Mouse (Mus musculus): ENCODE data around the gene Olfr164.

Gene Olfr164

DNA sequence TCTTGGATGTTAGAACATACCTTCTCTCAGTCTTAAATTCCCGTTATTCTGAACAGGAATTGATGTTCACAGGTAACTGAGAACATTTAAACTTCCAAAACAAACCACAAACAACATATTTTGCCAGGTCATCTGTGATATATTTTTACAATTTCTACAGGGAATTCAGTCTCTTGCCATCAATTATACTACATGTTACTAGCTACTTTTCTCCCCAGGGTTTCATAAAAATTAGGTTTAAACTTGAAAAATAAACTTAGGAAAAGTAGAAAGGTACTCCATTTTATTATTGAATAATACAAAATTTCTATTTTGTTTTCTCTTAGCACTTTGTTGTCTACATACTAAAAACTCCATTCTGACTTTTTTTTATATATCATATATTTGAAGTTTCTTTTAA lies at the start of gene Olfr164:
Gene Olfr164, minus strand, starts transcription at position 101 of the 400 bp plus-strand sequence.
- no peak for DNase-seq (ENCODE audit: low spot score)

GRCm38 (mm10) chr16:19349111-19349510 lies 35.2 kb upstream of the Olfr164 start:
- DNase-seq (ENCODE audit: low spot score): no peak

GRCm38 (mm10) chr16:19263235-19263634 lies 50.6 kb downstream of the Olfr164 start:
- DNase-seq (ENCODE audit: low spot score): no peak

GRCm38 (mm10) chr16:19260780-19261179 lies 53.1 kb downstream of the Olfr164 start:
- no peak for DNase-seq (ENCODE audit: low spot score)

DNA sequence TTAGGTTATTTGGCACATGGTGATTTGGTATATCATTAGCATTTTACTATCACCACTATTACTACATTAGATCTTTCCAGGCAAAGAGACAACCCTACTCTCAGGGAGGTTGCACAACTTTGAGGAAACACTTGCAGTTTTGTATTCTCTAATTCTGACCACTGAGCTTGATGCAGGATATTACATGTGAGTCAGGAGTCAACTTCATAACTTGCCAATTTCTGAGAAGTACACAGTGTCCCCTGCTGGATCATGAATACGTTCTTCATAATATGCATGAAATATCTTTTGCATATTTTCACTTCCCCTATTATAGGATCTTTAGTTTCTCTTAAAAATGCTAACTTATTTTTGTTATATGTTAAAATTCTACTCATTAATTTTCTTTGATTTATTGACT lies 68.0 kb downstream of the Olfr164 start:
- DNase-seq (ENCODE audit: low spot score): no peak

DNA sequence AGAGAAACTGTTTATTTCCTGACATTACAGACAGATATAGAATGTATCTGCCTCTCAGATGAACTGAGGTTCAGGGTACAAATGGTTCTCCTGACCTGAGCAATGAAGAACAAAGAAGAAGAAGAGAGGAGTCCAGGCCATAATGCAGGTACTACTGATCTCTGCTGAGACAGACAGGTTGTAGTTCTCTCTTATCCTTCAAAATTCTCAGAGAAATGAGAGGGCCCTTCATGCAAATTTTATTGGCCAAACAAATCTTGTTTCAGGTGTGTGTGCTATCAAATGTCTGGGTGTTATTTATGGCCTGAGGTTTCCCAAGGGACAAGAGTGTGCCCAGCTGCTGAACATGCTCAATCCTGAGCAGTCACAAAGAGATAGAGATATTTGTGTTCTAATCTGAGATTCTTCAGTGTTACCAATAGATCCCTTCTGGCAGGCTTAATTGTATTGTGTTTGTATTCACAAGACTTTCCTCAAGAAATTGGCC lies 72.3 kb downstream of the Olfr164 start:
- no peak for DNase-seq (ENCODE audit: low spot score)

DNA sequence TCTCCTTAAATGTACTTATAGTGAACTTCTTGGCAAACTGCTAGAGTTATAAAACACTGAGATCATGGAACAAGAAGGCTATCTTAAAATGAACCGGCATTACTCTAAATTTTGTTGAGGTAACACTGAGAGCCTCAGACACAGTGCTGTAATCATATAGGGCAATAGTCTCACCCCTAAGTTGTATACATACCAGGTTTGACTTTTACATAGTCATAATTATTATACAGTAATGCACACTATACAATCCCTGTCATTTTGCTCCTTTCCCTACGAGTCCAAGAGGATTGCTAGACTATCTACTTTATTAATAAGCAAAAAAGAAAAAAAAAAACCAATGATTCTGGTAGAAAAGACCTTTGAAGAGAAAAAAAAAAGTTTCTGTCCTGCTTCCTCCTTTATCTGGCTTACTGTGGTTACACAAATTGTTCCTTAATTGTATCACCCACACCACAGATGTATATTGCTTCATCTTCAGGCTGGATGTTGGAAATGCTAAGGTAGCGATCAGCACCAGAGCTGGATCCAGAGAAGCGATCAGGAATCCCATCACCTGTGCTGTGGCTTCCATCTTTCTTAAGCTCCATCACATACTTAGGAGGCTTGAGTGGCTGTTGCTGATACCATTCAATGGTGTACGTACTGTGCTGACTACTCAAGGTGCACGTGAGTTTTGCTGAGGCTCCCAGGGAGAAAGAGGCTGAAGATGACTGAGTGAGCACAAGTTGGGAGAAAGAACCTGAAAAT lies 72.9 kb downstream of the Olfr164 start:
- DNase-seq (ENCODE audit: low spot score): no peak

- no peak for DNase-seq (ENCODE audit: low spot score)
These were observed 77.1 kb downstream of the Olfr164 start for GRCm38 (mm10) chr16:19236719-19237118.
